Mouse (Mus musculus) liver, embryonic 12.5 days (tissue): ENCODE data around the gene Unc119. TPM values are rescaled to one million over a fixed set of nuclear protein-coding genes. Genes with fewer than 3 reads are reported as not detected.

Experiments
- ATAC-seq: fragments of 200-750 bp; cut with Nextera tagmentation; 2 replicates; pipeline ENCODE4 v1.8.0; 2017; ENCODE audit warnings: moderate number of reproducible peaks, mild to moderate bottlenecking, moderate library complexity
- H3K27ac ChIP-seq: fragments of 300-500 bp; sonication (generic); 2 replicates; pipeline ENCODE4 v1.5.1; 2016; ENCODE audit warnings: mild to moderate bottlenecking
- H3K27me3 ChIP-seq: fragments of 300-500 bp; sonication (generic); replicated peaks from 2 replicates; pipeline ENCODE4 v1.6.1; 2016; ENCODE audit warnings: mild to moderate bottlenecking, moderate library complexity
- H3K36me3 ChIP-seq: fragments of 300-500 bp; sonication (generic); 2 replicates; pipeline ENCODE4 v1.6.1; 2016; ENCODE audit warnings: mild to moderate bottlenecking, moderate library complexity
- H3K4me1 ChIP-seq: fragments of 300-500 bp; sonication (generic); 2 replicates; pipeline ENCODE4 v1.6.1; 2016
- H3K4me2 ChIP-seq: fragments of 300-500 bp; sonication (generic); 2 replicates; pipeline ENCODE4 v1.6.1; 2016; ENCODE audit warnings: mild to moderate bottlenecking, moderate library complexity
- H3K4me3 ChIP-seq: fragments of 300-500 bp; sonication (generic); 2 replicates; pipeline ENCODE4 v1.5.1; 2016; ENCODE audit warnings: mild to moderate bottlenecking, moderate library complexity
- H3K9ac ChIP-seq: fragments of 300-500 bp; sonication (generic); 2 replicates; pipeline ENCODE4 v1.6.1; 2016; ENCODE audit warnings: mild to moderate bottlenecking, moderate library complexity
- H3K9me3 ChIP-seq: fragments of 300-500 bp; sonication (generic); replicated peaks from 2 replicates; pipeline ENCODE4 v1.6.1; 2016; ENCODE audit warnings: mild to moderate bottlenecking, moderate library complexity
- WGBS: fragments of 180-500 bp; shearing (Covaris S2); methylation state at CpG from one replicate; pipeline ENCODE4 v1.1.7; 2016; ENCODE audit not compliant: insufficient replicate concordance; 5-methylcytosine and 5-hydroxymethylcytosine counted together
- polyA plus RNA-seq: library from polyadenylated mRNA; unstranded; fragments of >200 nt; fragmentation: Nextera tagmentation; extraction: Ambion mirVana; gene quantifications from 2 replicates; pipeline ENCODE4 v1.2.1, GENCODE M21; 2016

The Unc119 gene
- 46.5 and 50.4 TPM in 2 replicates for polyA plus RNA-seq

DNA sequence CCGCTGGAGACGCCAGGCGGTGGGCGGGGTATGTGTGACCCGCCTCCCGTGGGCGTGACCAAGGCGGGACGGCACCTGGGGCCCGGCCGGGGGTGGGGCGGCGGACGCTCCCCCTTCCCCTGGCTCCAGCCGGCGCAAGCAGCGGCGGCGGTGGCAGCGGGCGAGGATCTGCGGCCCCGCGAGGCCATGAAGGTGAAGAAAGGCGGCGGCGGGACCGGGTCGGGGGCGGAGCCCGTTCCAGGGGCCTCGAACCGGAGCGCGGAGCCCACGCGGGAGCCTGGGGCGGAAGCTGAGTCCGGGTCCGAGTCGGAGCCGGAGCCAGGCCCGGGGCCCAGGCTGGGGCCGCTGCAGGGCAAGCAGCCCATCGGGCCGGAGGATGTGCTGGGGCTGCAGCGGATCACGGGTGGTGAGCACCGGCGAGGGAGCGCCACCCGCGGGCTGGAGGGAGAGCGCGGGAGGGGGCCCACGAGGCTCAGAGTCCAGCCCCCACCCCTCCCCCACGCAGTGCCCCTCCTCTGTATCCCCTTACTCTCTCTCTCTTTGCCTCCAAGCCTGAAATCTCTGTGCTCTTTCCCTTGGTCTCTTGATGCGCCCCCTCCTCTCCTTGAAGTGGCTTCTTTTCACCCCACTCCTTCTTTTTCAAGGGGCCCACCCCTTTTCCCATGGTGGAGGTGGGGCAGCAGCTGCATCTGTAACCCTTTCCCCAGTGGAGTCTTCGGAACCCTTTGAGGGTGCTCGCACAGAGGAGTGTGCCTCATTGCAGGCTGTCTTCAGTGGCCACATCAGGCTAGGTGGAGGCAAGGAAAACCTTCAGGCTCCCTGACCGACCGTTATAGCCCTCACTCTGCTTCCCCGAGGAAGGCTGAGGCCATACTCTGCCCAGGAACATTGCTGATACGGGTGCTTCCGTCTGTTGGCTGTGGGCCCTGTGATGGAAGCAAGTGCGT, at the start of gene Unc119:
Gene Unc119, plus strand, starts transcription at position 102 of the 947 bp plus-strand sequence.
- Histone ChIP-seq H3K9ac (peak within 1 kb of the TSS; percentile 86), H3K9me3 (no peaks in the 10 kb centered on the region), H3K4me1 (peaks cover 55% of the 10 kb centered on the region), H3K27me3 (no peaks in the 10 kb centered on the region), H3K36me3 (peaks cover 44% of the 10 kb centered on the region), H3K4me2 (peak within 1 kb of the TSS; percentile 98), H3K27ac (peak within 1 kb of the TSS; percentile 95), H3K4me3 (peak within 1 kb of the TSS; percentile 69)
- WGBS = under 1% methylated on average over 65 of the region's 66 CpGs
- ATAC-seq = peak; percentile 67

DNA sequence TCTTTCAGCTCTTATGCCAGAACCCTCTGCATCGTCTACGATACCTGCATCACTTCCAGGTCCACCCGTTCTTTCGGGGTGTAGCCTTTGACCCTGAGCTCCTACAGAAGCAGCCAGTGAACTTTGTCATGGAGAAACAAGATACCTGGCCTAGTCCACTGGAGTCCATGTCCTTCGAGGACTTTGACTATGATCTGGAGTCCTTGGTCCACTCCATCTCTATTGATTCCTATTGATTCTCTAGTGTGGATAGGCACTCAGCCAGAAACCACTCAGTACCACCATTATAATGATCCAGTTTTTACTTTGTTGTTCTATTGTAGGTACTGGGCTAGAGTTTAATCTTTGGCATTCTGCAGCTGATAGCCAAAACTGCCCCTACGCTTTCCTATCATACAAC, 48.7 kb upstream of the Unc119 start:
- H3K4me1 ChIP-seq = no peaks in the 10 kb centered on the region
- 83% methylated on average over 6 of the region's 6 CpGs for WGBS
- no peak overlapping the region for H3K9ac ChIP-seq
- no peak overlapping the region for H3K4me2 ChIP-seq
- H3K36me3 ChIP-seq = peaks cover 37% of the 10 kb centered on the region
- no peaks in the 10 kb centered on the region for H3K9me3 ChIP-seq
- H3K27ac ChIP-seq = no peak overlapping the region
- no peaks in the 10 kb centered on the region for H3K27me3 ChIP-seq
- no peak overlapping the region for H3K4me3 ChIP-seq
- no peak for ATAC-seq

DNA sequence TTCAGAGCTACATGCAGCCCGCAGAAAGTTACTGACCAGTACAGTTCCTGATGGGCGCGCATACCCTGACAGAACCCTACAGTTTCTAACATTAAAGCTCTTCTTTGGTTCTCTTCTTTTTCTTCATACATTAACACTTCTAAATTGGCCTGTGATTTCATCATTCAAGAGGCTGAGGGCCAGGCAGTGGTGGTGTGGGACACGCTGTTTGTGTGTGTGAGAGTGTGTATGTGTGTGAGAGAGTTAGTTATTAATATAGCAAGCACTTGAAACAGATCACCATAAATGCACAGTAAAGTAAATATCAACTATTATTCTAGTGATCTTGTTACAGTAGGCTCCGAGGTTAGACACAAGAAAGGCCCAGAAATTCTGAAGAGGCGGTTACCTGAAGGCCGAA, 42.4 kb upstream of the Unc119 start:
- H3K4me1 ChIP-seq = peaks cover 40% of the 10 kb centered on the region
- peak overlapping the region; percentile 78 for H3K4me2 ChIP-seq
- H3K4me3 ChIP-seq = peak overlapping the region; percentile 81
- no peaks in the 10 kb centered on the region for H3K9me3 ChIP-seq
- H3K9ac ChIP-seq = peak overlapping the region; percentile 87
- peaks cover 29% of the 10 kb centered on the region for H3K36me3 ChIP-seq
- peak; percentile 13 for ATAC-seq
- H3K27ac ChIP-seq = peak overlapping the region; percentile 88
- WGBS = 78% methylated on average over 7 of the region's 7 CpGs
- H3K27me3 ChIP-seq = no peaks in the 10 kb centered on the region

DNA sequence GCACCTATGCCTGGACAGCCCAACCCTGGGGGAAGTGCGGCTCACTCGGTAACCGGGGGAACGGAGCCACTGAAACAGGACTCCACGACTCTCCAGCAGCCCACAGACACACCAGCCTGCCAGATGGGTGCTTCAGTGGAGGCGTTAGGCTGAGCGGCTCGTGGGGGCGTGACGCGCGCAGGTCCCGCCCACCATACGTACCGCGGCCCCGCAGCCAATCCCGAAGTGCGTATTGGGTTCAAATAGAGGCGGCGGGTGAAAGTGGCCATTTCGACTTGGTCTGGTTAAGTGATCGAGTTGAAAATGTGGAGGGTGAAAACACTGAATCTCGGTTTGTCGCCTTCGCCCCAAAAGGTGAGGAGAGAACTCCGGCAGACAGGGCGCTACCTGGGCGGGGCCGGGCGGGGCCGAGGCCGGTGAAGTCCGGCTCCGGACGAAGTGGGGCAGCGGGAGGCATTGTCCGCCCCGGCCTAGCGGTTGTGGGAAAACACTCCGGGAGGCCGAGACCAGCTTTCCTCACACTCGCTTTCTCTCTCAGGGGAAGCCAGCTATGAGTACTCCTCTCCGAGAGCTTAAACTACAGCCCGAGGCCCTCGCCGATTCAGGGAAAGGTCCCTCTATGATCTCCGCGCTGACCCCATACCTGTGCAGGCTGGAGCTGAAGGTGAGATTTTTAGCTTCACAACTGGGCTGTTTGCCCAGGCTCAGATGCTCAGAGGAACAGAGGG, 41.8 kb upstream of the Unc119 start, which contains the start of gene Spag5:
Gene Spag5, plus strand, starts transcription at position 173 of the 728 bp plus-strand sequence.
- Histone ChIP-seq H3K27ac (peak within 1 kb of the TSS; percentile 88), H3K4me2 (peak within 1 kb of the TSS; percentile 78), H3K4me3 (peak within 1 kb of the TSS; percentile 81), H3K36me3 (peaks cover 35% of the 10 kb centered on the region), H3K4me1 (peaks cover 46% of the 10 kb centered on the region), H3K9ac (peak within 1 kb of the TSS; percentile 87), H3K27me3 (no peaks in the 10 kb centered on the region), H3K9me3 (no peaks in the 10 kb centered on the region)
- peak; percentile 98 for ATAC-seq
- under 1% methylated on average over 49 of the region's 49 CpGs for WGBS

DNA sequence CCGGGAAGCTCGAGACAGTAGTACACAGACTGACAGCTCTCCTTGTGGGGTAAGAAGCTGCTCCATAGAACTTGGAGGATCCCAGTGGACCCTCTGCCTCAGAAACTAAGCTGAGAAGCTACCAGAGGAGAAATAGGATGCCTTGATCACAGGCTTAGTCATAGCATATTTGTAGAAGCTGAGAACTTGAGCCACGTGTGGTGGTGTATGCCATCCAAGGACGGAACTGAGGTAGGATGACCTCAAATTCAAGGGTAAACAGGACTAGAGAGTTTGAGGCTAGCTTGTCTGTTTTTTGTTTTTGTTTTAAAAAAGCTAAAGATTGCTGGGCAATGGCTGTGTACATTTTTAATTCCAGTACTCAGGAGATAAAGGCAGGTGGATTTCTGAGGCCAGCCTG, 38.0 kb upstream of the Unc119 start:
- 87% methylated on average over 4 of the region's 4 CpGs for WGBS
- H3K4me1 ChIP-seq = peaks cover 59% of the 10 kb centered on the region

DNA sequence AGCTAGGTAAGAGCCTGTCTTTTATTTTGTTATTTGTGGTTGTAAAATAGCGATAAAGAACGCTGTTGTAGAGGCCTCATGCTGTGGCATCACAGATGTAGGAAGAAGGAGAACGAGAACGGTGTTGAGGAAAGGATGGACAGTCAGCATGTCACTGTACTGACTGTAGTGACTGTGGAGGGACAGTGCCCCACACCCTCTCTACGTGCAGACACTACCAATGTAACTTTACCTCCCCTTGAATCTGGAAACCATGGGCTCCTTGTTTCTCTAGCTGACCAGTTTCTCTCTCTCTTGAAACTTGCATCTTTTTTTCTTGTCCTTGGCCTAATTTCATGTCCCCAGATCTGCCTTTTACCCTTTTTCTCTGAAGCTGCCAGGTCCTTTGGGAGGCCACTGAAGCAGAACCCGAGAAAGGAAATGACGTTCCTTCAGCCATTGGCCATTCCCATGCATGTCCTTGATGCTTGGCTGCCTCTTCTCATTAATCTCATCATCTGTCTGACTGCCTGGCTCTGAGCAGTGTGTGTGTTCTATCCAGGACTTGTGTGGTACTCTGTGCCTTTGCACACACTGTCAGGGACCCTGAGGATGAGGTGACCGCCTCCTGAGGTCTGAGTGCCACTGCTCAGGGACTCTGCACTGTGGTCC, 32.3 kb upstream of the Unc119 start:
- H3K9ac ChIP-seq = no peak overlapping the region
- H3K4me1 ChIP-seq = peaks cover 18% of the 10 kb centered on the region
- no peaks in the 10 kb centered on the region for H3K9me3 ChIP-seq
- H3K4me2 ChIP-seq = no peak overlapping the region
- no peaks in the 10 kb centered on the region for H3K27me3 ChIP-seq
- H3K27ac ChIP-seq = no peak overlapping the region
- no peak overlapping the region for H3K4me3 ChIP-seq
- H3K36me3 ChIP-seq = peaks cover 98% of the 10 kb centered on the region
- ATAC-seq = no peak
- 90% methylated on average over 8 of the region's 8 CpGs for whole genome bisulfite sequencing

More for the DNA sequence above, 38.0 kb upstream of the Unc119 start:
- H3K27ac ChIP-seq = no peak overlapping the region
- peaks cover 72% of the 10 kb centered on the region for H3K36me3 ChIP-seq
- ATAC-seq = no peak
- no peaks in the 10 kb centered on the region for H3K9me3 ChIP-seq
- H3K9ac ChIP-seq = peak overlapping the region; percentile 12
- no peaks in the 10 kb centered on the region for H3K27me3 ChIP-seq
- peak overlapping the region; percentile 33 for H3K4me2 ChIP-seq
- peak overlapping the region; percentile 16; the same call in 1 of the 2 replicates for H3K4me3 ChIP-seq

DNA sequence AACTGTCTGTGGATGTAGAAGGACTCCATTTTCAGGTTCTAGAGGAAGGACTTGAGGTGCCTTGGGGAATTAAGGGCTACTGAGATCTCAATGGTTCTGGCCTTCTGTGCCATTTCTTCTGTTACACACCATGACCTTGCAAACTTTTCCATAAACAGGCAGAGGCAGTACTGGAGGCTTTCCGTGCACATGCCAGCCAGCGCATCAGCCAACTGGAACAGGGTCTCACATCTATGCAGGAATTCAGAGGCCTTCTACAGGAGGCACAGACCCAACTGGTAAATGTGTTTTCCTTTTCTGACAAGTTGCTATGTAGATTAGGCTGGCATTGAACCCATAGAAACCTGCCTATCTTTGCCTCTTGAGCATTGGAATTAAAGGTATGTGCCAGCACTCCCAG, 29.6 kb upstream of the Unc119 start:
- H3K36me3 ChIP-seq = peaks cover 98% of the 10 kb centered on the region
- ATAC-seq = no peak
- 97% methylated on average over 2 of the region's 2 CpGs for WGBS
- no peaks in the 10 kb centered on the region for H3K27me3 ChIP-seq
- no peak overlapping the region for H3K4me2 ChIP-seq
- H3K9me3 ChIP-seq = no peaks in the 10 kb centered on the region
- H3K4me1 ChIP-seq = no peaks in the 10 kb centered on the region
- H3K4me3 ChIP-seq = no peak overlapping the region
- no peak overlapping the region for H3K27ac ChIP-seq
- H3K9ac ChIP-seq = no peak overlapping the region

DNA sequence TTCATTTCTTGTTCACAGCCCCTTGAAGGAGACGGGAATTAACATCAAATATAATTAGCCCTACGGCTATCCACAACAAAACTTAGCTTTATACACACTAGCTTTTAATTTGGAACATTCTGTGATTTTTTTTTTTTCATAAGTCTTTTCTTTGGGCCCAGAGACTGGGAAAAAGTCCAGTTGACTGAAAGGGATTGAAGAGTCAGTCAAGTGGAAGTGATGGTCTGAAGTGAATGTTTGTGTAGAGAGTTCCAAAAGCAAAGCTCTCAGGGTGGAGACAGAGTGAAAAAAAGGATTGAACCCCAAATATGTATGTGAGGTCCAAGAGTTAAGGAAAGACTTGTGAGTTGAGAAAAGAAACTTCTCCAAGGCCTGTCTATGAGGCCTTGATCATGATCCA, 24.9 kb upstream of the Unc119 start:
- H3K36me3 ChIP-seq = peaks cover 94% of the 10 kb centered on the region
- no peaks in the 10 kb centered on the region for H3K27me3 ChIP-seq
- H3K9ac ChIP-seq = no peak overlapping the region
- H3K4me2 ChIP-seq = no peak overlapping the region
- 89% methylated on average over 2 of the region's 2 CpGs for WGBS
- H3K27ac ChIP-seq = no peak overlapping the region
- no peak overlapping the region for H3K4me3 ChIP-seq
- no peaks in the 10 kb centered on the region for H3K9me3 ChIP-seq
- peaks cover 15% of the 10 kb centered on the region for H3K4me1 ChIP-seq
- no peak for ATAC-seq

DNA sequence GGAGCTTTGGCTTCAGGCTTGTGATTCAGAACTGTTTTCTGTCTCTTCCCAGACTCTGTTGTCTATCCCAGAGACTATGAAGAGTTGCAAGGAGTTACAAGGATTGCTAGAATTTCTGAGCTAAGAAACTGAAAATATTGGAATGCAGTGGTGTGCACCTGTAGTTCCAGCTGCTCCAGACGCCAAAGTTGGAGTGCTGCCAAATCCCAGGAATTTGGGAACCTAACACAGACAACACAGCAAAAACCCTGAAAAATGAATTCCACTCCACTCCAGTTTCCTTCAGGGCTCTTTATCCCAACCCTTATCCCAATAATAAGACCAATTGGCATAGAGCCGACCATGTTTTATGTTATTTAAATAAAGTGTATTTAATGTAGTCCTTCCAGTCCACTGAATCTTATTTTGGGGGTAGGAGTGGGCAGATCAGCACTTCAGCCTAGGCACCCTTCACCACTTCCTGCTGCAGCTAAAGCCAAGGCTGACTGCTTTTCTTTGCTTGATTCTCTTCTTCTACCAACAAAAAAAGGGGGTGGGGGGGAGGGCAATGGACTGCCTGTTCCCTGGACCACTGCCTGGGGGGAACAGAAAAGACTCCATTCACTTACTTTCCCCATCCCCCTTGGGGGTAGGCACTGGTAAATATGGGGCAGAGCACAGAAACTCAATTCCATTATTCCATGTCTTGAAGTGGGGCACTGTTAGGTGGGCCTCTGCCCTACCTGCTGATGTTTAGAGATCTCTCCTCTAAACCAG, 21.0 kb upstream of the Unc119 start:
- H3K27ac ChIP-seq = peak overlapping the region; percentile 41
- 87% methylated on average over 2 of the region's 2 CpGs for WGBS
- peak overlapping the region; percentile 52; the same call in 1 of the 2 replicates for H3K4me2 ChIP-seq
- peaks cover 71% of the 10 kb centered on the region for H3K36me3 ChIP-seq
- H3K9me3 ChIP-seq = no peaks in the 10 kb centered on the region
- no peak overlapping the region for H3K4me3 ChIP-seq
- ATAC-seq = no peak
- peaks cover 20% of the 10 kb centered on the region for H3K4me1 ChIP-seq
- H3K9ac ChIP-seq = no peak overlapping the region
- no peaks in the 10 kb centered on the region; the same call in 1 of the 2 replicates for H3K27me3 ChIP-seq

DNA sequence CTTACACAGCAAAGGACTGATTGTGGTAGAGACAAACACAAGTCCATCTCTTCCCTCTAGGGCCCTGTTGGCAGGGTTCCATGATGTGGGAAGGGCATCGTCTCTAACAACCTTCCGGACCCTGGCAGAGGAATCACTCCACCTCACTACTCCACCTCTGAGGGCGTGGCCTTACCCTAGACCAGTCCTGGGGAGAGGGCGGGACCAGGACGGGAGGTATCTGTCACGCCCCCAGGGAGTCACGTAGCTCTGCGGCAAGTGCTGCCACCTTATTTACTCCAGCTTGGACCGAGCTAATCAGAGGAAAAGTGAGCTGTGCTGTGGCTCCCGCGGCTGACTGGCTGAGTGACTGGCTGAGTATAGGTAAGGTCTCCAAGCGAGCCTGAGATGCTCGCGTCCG, 20.4 kb upstream of the Unc119 start, which contains the start of gene Aldoc:
Gene Aldoc, plus strand, starts transcription at position 109 of the 400 bp plus-strand sequence.
- peaks cover 65% of the 10 kb centered on the region for H3K36me3 ChIP-seq
- H3K9ac ChIP-seq = 0 out of 2 replicates have a peak within 1 kb of the TSS, but pooled peaks have one; percentile 12
- peak within 1 kb of the TSS; percentile 18; the same call in 1 of the 2 replicates for H3K4me3 ChIP-seq
- peak; percentile 97 for ATAC-seq
- 6% methylated on average over 15 of the region's 15 CpGs for WGBS
- peaks cover 20% of the 10 kb centered on the region for H3K4me1 ChIP-seq
- H3K27ac ChIP-seq = peak within 1 kb of the TSS; percentile 41
- H3K27me3 ChIP-seq = no peaks in the 10 kb centered on the region; the same call in 1 of the 2 replicates
- no peaks in the 10 kb centered on the region for H3K9me3 ChIP-seq
- H3K4me2 ChIP-seq = peak within 1 kb of the TSS; percentile 52
